Mouse (Mus musculus): ENCODE results near the gene Tsc2.

Tsc2 gene

DNA sequence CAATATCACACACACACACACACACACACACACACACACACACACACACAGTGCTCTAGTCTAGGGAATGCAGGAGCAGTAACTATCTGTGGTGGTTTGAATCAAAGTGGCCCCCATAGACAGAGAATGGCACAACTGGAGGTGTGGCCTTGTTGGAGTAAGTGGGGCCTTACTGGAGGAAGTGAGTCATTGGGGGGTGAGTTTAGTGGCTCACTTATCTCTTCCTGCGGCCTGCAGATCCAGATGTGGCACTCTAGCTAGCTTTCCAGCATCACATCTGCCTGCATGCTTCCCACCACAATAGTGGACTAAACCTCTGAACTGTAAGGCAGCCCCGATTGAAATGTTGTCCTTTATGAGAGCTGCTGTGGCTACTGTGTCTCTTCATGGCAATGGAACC is 21.7 kb downstream of the Tsc2 start:
- DNase-seq (ENCODE audit: low spot score): no peak

DNA sequence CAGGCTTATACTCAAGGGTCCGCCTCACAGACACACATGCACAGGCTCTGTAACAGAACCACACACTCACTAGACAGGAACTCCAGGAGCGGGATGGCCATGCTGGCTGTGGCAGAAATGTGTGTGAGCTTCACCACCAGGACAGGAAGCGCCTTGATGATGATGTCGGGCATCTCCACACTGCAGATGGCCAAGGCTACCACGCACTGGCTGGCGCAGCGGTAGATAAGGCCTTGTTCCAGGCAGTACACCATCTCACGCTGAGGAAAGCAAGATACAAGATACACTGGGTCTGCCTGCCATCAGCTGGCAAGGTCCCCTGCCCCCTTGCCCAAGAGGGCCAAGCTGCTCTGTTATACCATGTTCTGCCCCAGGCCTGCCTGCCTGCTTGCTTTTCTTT is 23.6 kb downstream of the Tsc2 start:
- no peak for DNase-seq (ENCODE audit: low spot score)

DNA sequence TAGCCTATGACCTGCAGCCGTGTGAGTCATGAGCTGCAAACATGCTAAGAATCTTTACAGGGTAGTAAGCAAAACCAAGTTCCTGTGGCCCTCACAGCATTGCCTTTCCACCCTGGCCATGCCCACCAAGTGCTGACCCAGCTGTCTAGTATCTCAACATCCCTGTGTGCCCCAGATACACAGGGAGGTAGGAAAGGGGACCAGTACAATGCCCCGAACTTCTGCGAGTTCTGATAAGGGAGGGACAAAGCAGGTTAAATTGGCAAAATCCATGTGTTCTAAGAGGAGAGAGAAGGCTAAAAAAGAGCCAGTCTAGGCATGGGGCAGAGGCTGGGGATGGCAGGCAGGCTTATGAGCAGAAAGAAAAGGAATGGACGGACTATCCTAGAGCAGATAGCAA is 24.1 kb downstream of the Tsc2 start:
- no peak for DNase-seq (ENCODE audit: low spot score)

DNA sequence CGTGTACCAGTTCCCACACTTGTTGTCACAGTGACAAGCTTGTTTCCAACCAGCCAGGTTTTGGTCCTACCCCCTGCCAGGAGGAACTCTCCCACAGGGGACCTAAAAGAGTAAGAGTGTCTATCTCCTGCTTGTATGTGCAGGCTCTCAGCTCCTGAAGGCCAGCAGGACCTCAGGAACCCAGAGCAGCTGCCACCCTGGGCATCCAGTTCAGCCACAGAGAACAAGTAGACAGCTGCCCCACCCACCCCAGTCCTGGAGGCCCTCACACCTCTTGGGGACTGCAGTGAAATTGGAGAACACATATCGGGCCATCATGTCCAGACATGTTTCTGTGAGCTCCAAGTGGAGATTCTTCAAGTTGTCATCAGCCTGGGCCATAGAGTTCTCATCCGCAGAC is 27.9 kb downstream of the Tsc2 start:
- no peak for DNase-seq (ENCODE audit: low spot score)

DNA sequence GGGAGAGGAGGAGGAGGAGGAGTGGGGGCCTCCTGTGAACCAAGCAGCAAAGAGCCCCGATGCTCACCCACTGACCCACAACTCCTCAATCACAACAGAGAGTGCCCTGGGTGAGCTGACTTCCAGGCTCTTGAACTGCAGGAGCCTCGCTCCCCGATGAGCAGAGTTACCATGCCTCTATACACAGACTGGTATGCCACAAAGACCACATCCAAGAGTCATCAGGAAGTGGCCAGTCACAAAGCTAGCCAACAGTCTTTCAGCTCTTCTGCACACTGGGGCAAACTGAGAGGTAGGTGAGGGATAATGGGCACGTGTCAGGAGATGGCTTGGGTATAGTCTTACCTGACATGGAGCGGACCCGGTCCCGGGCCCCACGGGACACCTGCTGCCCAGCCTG is 28.5 kb downstream of the Tsc2 start:
- no peak for DNase-seq (ENCODE audit: low spot score)

DNA sequence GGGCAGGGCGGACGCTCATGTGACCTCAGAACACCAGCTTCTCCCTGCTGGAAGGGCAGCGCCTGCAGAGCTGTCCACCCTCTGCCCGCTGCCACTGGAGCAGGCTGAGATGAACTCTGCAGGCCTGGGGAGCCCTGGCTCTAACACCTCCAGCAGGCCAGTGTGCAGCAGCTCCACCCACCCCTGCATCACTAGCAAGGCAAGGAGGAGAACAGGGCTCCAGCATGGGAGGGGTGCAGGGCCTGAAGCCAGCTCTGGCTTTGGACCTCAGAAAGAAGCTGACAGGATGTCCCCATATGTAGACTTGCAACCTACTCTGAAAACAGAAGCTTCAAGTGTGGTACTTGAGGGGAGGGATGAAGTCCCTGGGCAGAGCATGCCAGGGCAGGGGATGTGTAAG is 31.9 kb downstream of the Tsc2 start:
- no peak for DNase-seq (ENCODE audit: low spot score)

DNA sequence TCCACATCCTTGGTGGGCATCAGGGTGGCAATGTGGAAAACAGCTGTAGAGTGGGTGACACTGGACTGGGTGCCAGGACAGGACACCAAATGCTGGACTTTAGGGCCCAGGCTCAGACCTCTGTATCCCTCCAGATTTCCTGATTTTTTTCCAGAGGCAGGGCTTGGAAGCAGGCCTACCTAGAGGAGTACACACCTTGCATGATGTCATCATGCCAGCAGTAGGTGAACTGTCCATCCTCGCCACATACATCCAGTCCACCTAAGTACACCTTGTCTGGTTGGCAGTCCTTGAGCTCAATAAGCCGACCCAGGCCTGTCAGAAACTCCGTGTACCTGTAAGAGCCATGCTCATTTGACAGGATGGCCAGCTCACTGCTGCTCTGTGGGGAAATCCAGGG is 34.4 kb downstream of the Tsc2 start:
- DNase-seq (ENCODE audit: low spot score): no peak

DNA sequence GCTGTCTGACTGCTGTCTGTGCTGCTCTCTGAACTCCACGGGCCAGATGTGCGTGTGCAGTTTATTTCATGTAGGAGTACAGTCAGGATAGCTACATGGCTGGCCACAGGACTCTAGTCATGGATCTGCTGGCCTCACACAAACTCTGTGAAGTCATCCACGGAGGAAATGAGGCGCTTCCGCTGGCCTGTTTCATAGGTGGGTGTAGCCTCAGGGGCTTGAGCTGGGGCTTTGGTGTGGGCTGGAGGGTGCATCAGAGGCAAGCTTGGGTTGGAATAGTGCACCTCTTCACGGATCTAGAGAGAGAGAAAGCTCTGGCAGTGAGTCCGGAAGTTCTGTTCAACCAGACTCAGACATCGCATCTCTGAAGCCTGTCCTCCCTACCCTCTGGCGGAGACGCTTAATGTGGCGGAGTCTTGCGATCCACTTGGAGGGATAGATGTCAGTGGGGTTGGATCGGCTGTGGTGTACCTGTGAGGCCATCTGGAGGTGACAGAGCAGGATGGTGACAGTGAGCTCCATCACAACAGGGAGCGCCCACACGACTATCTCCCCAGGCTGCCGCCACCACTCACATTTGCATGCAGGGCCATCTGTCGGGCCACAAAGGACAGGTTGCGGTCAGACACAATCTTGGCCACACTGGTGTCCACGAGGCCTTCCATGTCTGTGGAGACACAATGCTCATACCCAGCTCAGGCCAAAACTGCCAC is 35.8 kb downstream of the Tsc2 start:
- DNase-seq (ENCODE audit: low spot score): no peak

DNA sequence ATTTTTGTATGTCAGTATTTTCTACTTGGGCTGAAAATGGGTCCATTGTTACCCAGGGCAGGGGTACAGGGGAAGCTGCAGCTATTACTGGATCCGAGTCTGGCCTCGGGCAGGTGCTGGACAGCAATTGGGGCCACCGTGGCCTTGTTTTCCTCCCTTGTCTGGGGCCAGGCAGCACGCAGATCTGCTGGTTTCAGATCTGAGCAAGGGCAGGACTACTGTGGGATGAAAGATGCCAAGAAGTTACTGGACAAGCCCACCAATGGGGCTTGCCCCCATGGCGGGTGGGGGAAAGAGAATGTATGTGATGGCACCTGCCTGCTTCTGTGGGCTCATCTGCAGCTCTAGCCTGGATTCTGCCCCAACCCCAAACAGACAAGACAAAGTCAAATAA is 36.4 kb downstream of the Tsc2 start:
- DNase-seq (ENCODE audit: low spot score): no peak

DNA sequence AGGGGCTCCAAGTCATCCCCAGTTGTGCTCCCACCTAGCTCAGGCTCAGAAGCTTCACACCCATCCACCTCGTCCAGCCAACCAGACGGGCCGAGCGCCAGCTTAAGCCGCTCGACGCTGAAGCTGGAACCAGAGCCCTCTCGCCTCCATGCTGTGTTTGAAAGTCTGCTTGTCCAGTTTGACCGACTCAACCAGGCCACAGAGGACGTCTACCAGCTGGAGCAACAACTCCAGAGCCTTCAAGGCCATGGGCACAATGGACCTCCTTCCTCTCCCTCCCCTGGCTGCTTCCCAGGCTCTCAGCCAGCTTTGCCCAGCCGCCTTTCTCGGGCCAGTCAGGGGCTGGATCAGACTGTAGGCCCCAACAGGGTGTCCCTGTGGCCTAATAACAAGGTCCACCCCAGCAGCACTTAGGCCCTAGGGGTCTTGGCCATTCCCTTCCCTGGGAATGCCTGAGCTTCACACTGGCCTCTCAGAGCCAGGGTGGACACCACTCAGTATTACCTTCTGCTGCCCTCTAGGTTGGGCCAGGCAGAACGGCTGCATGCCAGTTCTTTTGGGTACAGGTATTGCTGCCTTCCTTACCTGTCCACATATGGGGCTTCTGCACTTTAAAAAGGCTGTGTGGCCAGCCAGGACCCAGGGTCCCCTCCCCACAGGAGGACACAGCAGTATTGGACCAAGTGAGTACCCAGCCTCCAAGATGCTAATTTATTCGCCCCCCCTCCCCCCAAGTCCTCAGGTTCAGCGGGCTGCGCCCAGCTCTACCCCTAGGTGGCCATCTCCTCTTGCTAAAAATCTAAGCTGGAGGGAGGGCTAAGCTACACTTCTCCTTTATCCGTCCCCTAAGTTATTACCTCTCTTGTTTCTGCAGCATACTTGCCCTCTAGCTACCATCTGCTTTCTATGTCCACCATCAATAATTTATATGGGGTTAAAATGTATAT is 37.0 kb downstream of the Tsc2 start:
- no peak for DNase-seq (ENCODE audit: low spot score)

DNA sequence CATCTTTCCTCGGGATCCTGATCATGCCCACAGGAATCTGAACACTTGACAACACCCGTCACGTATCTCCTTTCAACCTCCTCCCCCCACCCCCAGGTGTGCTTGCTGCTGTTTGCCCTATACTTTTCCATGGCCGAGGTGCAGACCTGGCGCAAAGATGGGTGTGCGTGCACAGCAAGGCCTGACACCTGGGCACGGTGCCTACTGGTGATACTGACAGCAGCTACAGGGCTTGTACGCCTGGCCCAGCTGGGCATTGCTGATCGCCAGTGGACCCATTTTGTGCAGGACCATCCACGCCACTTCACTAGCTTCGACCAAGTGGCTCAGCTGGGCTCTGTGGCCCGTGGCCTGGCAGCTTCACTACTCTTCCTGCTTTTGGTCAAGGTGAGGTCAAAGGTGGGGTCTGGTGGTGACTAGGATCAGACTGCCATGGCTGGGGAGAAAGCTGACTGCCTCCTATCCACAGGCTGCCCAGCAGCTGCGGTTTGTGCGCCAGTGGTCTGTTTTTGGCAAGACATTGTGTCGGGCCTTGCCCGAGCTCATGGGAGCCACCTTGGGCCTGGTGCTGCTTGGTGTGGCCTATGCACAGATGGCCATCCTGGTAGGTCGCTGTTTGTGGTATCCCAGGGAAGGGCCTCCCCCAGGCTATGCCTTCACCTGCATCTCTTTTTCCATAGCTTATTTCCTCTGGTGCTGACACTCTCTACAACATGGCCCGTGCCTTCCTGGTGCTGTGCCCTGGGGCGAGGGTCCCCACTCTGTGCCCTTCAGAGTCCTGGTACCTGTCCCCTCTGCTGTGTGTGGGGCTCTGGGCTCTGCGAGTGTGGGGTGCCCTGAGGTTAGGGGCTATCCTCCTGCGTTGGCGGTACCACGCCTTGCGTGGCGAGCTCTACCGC is 38.2 kb downstream of the Tsc2 start:
- DNase-seq (ENCODE audit: low spot score): no peak

DNA sequence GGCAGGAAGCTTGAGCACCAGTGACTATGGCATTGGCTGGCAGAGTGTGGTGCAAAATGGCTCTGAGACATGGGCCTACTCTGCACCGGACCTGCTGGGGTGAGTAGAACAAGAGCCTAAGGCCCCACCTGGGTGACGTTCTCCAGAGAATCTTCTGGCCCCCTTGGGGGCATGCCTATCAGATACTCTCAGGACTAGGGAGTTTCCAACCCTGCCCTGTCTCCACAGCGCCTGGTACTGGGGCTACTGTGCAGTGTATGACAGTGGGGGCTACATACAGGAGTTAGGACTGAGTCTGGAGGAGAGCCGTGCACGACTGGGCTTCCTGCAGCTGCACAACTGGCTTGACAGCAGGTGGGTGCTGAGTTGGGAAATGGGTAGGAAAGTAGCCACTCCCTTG is 39.2 kb downstream of the Tsc2 start:
- no peak for DNase-seq (ENCODE audit: low spot score)

DNA sequence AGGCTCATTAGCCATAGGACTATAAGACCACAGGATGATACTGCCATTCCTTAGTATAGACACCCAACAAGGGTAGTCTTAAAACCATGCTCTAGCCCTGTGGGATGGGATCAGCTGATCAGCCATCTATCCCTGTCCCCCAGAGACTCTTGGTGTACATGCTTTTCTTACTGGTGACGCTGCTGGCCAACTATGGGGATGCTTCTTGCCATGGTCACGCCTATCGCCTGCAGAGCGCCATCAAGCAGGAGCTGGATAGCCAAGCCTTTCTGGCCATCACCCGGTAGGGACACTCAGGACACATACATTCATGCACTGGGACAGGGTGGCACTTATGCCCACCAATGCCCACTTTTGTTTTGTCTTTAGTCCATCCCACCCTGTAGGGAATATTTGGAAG is 40.7 kb downstream of the Tsc2 start:
- DNase-seq (ENCODE audit: low spot score): no peak

DNA sequence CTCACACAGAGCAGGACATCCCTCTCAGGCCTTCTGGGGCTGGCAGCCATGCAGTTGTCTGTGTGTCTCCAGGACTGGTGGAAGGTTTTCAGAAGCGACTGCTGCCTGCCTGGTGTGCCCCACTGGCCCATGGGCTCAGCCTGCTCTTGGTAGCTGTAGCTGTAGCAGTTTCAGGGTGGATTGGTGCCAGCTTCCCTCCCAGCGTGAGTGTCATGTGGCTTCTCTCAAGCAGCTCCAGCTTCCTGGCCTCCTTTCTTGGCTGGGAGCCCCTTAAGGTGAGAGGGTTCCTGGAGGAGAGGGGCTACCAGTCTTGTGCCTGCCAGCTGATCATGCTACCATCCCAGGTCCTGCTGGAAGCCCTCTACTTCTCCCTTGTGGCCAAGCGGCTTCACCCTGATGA is 41.5 kb downstream of the Tsc2 start:
- no peak for DNase-seq (ENCODE audit: low spot score)

DNA sequence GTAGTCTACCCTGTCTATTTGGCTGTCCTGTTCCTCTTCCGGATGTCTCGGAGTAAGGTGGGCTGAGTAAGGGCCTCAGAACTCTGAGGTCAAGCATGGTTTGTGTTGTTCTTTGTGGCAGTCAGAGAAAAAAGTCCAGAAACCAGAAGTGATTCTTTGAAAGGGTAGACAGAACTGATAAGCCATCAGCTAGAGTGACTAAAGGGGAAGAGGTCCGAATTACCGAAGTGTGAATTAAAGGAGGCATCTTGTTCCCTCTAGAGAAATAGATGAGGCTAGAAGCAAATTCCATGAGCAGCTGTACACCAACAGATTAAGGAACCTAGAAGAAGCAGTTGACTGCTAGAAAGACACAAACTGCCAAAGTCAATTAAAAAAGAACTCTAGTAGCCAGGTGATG is 45.9 kb downstream of the Tsc2 start:
- no peak for DNase-seq (ENCODE audit: low spot score)

DNA sequence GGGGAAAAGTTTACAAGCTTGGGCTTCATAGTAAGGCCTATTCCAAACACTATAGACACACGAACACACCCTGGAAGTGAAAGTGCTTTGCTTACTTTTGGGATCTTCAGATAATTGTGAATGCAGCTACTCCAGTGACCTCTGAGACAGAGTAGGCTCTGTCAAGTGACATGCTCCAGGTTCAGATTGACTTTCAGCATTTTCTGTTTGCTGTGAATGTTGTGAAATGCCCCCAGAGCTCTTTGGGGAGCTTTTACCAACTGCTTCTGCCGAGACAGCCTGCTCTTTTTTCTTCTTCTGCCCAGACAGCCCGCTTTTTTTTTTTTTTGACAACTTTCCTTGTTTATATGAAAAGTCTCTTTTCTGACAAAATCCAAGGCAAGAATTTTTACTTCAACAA is 47.9 kb downstream of the Tsc2 start:
- no peak for DNase-seq (ENCODE audit: low spot score)

DNA sequence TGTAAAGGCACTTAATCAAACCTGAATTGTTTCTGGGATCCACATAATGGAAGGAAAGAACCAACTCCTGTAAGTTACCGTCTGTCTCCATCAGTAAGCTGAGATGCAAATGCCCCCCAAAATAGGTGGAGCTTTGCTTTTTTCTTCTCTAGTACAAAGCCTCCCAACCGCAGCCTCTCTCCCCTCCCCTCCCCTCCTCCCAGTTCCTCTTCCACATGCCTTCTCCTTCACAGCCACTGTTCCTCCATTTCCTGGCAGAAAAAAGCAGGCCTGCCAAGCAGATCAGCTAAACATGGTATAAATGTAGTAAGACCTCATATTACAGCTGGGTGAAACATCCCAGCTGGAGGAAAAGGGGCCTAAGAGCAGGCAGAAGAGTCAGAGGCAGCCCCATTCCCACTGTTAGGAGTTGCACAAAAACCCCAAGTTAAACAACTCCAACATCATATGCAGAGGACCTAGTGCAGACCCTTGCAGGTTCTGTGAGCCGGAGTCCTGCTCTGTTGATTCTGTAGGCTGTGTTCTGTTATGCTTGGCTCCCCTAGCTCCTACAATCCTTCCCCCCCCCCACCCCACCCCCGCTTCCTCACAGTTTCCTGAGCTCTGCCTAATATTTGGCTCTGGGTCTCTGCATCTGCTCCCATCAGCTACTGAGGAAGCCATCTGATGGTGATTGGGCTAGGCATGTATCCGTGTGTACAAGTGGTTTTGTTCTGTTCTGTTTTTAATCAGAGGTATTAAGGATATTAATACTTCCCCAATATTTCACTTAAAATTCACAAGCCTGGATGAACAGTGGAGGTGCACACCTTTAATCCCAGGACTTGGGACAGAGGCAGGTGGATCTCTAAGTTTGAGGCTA is 48.6 kb downstream of the Tsc2 start:
- no peak for DNase-seq (ENCODE audit: low spot score)

DNA sequence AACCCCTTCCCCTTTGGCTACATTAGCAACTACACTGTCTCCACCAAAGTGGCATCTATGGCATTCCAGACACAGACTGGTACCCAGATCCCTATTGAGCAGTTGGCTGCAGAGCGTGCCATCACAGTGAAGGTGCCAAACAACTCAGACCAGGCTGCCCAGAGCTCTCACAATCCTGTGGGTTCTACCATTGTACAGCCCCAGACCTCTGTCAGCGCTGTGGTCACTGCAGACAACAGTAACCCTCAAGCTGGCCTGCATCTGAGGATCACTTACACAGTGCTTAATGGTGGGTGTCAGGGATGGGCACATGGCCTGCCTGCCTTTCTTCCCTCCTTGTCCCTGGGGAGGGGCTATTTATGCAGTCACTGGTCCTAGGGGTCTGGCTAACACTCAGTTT is 52.1 kb downstream of the Tsc2 start:
- no peak for DNase-seq (ENCODE audit: low spot score)

DNA sequence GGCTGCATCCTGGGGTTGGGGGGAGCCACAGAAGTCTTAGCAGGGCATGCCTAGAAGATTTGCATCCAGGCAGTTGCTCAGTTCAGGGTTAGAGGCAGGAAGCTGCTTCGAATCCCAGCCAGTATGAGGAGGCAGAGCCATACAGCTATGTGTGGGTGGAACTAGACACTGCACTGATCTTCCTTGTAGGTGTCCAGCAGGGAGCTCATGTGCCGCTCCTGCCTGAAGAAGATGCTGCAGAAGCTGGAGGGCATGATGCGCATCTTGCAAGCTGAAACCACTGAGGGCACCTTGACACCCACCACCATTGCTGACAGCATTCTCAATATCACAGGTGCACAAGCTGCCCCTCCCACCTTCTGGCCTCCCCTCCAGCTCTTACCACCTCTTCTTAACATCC is 52.9 kb downstream of the Tsc2 start:
- no peak for DNase-seq (ENCODE audit: low spot score)

DNA sequence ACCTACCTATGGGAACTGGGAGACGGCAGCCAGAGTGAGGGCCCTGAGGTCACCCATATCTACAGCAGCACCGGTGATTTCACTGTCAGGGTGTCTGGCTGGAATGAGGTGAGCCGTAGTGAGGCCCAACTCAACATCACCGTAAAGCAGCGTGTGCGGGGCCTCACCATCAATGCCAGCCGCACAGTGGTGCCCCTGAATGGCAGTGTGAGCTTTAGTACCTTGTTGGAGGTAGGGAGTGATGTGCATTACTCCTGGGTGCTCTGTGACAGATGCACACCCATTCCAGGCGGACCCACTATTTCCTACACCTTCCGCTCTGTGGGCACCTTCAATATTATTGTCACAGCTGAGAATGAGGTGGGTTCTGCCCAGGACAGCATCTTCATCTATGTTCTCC is 58.6 kb downstream of the Tsc2 start:
- DNase-seq (ENCODE audit: low spot score): no peak

DNA sequence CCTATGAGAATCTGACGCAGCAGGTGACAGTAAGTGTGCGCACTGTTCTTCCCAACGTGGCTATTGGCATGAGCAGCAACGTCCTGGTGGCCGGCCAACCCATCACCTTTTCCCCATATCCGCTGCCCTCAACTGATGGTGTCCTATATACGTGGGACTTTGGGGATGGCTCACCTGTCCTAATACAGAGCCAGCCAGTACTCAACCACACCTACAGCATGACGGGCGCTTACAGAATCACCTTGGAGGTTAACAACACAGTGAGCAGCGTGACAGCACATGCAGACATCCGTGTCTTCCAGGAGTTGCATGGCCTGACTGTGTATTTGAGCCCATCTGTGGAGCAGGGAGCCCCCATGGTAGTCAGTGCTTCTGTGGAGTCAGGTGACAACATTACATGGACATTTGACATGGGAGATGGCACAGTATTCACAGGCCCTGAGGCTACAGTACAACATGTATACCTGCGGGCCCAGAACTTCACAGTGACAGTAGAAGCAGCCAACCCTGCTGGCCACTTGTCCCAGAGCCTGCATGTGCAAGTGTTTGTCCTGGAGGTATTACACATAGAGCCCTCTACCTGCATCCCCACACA is 59.7 kb downstream of the Tsc2 start:
- DNase-seq (ENCODE audit: low spot score): no peak
